Mouse (Mus musculus) limb, embryonic 15.5 days (tissue): Measurements from ENCODE around the gene Szrd1. TPM values are rescaled to one million over a fixed set of nuclear protein-coding genes. Genes with fewer than 3 reads are reported as not detected.

ENCODE experiments used
- polyA plus RNA-seq: library from polyadenylated mRNA; unstranded; fragments of >200 nt; fragmentation: Nextera tagmentation; extraction: Ambion mirVana; gene quantifications from 2 replicates; pipeline ENCODE4 v1.2.1, GENCODE M21; 2015

Gene Szrd1
- polyA plus RNA-seq, 1 experiment from 2014 or later, result 51.9 TPM

Other genes with a start within 250 kb of the Szrd1 start
- gene Padi2, start 233.4 kb downstream of the Szrd1 start, polyA plus RNA-seq, result 4.3 and 10.5 TPM in 2 replicates
- gene Sdhb, start 178.6 kb downstream of the Szrd1 start, polyA plus RNA-seq, result 333 and 348 TPM in 2 replicates
- 37.3 and 41.0 TPM in 2 replicates for gene Atp13a2, start 152.9 kb downstream of the Szrd1 start, polyA plus RNA-seq
- gene Mfap2, start 129.4 kb downstream of the Szrd1 start, polyA plus RNA-seq, result 958 and 1,066 TPM in 2 replicates
- gene Crocc, start 79.2 kb downstream of the Szrd1 start, polyA plus RNA-seq, result 4.0 and 5.8 TPM in 2 replicates
- gene Necap2, start 61.4 kb downstream of the Szrd1 start, polyA plus RNA-seq, result 95.8 and 104 TPM in 2 replicates
- gene Spata21, start 51.4 kb downstream of the Szrd1 start, polyA plus RNA-seq, result 0.14 and 0.36 TPM in 2 replicates
- 22.5 and 25.4 TPM in 2 replicates for gene Fbxo42, start 8.1 kb upstream of the Szrd1 start, polyA plus RNA-seq
- 6.0 and 6.4 TPM in 2 replicates for gene Rsg1, start 74.2 kb upstream of the Szrd1 start, polyA plus RNA-seq
- 16.3 and 19.7 TPM in 2 replicates for gene Arhgef19, start 99.7 kb upstream of the Szrd1 start, polyA plus RNA-seq
- 6.2 and 6.5 TPM in 2 replicates for gene Epha2, start 161.5 kb upstream of the Szrd1 start, polyA plus RNA-seq
- 1.6 and 1.9 TPM in 2 replicates for gene Fam131c, start 228.4 kb upstream of the Szrd1 start, polyA plus RNA-seq